Mouse (Mus musculus): ENCODE measurements around the gene Zmym1. TPM values are rescaled to one million over a fixed set of nuclear protein-coding genes. Genes with fewer than 3 reads are reported as not detected.

Gene Zmym1
- total RNA-seq, 1 experiment from 2014 or later, result 14.2 TPM

Other genes starting within 250 kb of the Zmym1 start
- 15.8 to 61.9 TPM (median 46.3 TPM) in 3 replicates for gene Zmym4, start 93.0 kb downstream of the Zmym1 start, total RNA-seq (2017)
- 642 to 909 TPM (median 707 TPM) in 3 replicates for gene Sfpq, start 39.8 kb downstream of the Zmym1 start, total RNA-seq (2017)
- gene Zmym6, start 16.2 kb upstream of the Zmym1 start, total RNA-seq (2017), result 17.8 to 25.9 TPM (median 22.6 TPM) in 3 replicates
- gene Tmem35b, start 62.5 kb upstream of the Zmym1 start, total RNA-seq (2017), result 9.9 to 15.1 TPM (median 12.5 TPM) in 3 replicates
- gene Dlgap3, start 108.1 kb upstream of the Zmym1 start, total RNA-seq (2017), result not detected in 3 replicates
- gene Smim12, start 182.6 kb upstream of the Zmym1 start, total RNA-seq (2017), result 32.2 to 42.3 TPM (median 32.9 TPM) in 3 replicates

Data from monocyte, adult 5-6 weeks (primary cell).